Mouse (Mus musculus) lung, embryonic 14.5 days (tissue): ENCODE results near the gene Bad. TPM values are rescaled to one million over a fixed set of nuclear protein-coding genes. Genes with fewer than 3 reads are reported as not detected.

Experiments
- ATAC-seq: fragments of 200-750 bp; cut with Nextera tagmentation; 2 replicates; pipeline ENCODE4 v1.8.0; 2017; ENCODE audit warnings: mild to moderate bottlenecking, moderate TSS enrichment, moderate library complexity; ENCODE audit not compliant: insufficient read depth
- DNase-seq: peaks from one replicate; pipeline ENCODE4 v3.0.0-alpha.2; 2015
- H3K27ac ChIP-seq: fragments of 300-500 bp; sonication (generic); 2 replicates; pipeline ENCODE4 v1.5.1; 2014; ENCODE audit warnings: low read depth, mild to moderate bottlenecking, moderate library complexity
- H3K27me3 ChIP-seq: fragments of 300-500 bp; sonication (generic); 2 replicates; pipeline ENCODE4 v1.6.1; 2014; ENCODE audit warnings: low read length, control low read depth; ENCODE audit not compliant: insufficient read depth
- H3K36me3 ChIP-seq: fragments of 300-500 bp; sonication (generic); 2 replicates; pipeline ENCODE4 v1.6.1; 2014; ENCODE audit warnings: control low read depth; ENCODE audit not compliant: insufficient read depth
- H3K4me1 ChIP-seq: fragments of 300-500 bp; sonication (generic); 2 replicates; pipeline ENCODE4 v1.6.1; 2014; ENCODE audit warnings: antibody characterized with exemption, control low read depth; ENCODE audit not compliant: insufficient read depth
- H3K4me2 ChIP-seq: fragments of 300-500 bp; sonication (generic); 2 replicates; pipeline ENCODE4 v1.6.1; 2014; ENCODE audit warnings: mild to moderate bottlenecking
- H3K4me3 ChIP-seq: fragments of 300-500 bp; sonication (generic); 2 replicates; pipeline ENCODE4 v1.5.1; 2014; ENCODE audit warnings: low read depth, low read length
- H3K9ac ChIP-seq: fragments of 300-500 bp; sonication (generic); 2 replicates; pipeline ENCODE4 v1.6.1; 2014
- H3K9me3 ChIP-seq: fragments of 300-500 bp; sonication (generic); 2 replicates; pipeline ENCODE4 v1.6.1; 2016; ENCODE audit warnings: low read depth, low read length, control low read depth
- CTCF ChIP-seq: IDR thresholded peaks from 2 replicates; pipeline ENCODE4 v1.5.1; 2016; ENCODE audit warnings: antibody characterized with exemption, low read depth
- WGBS: fragments of 180-500 bp; shearing (Covaris S2); extraction: QIAGEN DNeasy Blood & Tissue Kit; methylation state at CpG from one replicate; pipeline ENCODE4 v1.1.7; 2014; 5-methylcytosine and 5-hydroxymethylcytosine counted together
- microRNA-seq: library from miRNA; unstranded; fragments of <30 nt; microRNA quantifications from one replicate; pipeline ENCODE4, GENCODE M21; 2016; ENCODE audit warnings: borderline number of aligned reads
- polyA plus RNA-seq: library from polyadenylated mRNA; unstranded; fragments of >200 nt; fragmentation: Nextera tagmentation; extraction: Ambion mirVana; gene quantifications from 2 replicates; pipeline ENCODE4 v1.2.1, GENCODE M21; 2014

Bad gene
- polyA plus RNA-seq, 1 experiment from 2014 or later: 61.0 TPM

DNA sequence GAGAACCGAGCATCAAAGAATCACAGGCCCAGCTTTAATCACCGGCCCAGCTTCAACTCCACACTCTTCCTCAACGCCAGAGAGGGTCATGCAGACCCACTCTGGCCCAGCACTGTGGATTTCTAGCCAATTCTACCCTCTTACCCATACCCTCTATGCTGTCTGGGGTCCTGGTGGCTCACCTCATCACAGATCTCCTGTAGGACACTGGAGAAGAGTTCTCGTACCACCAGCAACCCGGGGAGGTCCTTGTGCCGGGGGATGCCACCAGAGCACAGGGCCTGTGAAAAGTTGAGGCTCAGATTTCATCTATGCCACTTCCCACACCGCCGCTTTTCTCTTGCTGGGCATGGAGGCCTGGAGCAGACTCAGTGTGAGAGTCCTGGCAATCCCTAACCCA, 52.8 kb downstream of the Bad start:
- no peak overlapping the region for H3K9ac ChIP-seq
- 0 out of 2 replicates have a peak, but pooled peaks cover 2% of the 10 kb centered on the region for H3K27me3 ChIP-seq
- no peak overlapping the region for H3K27ac ChIP-seq
- 77% methylated on average over 8 of the region's 8 CpGs for WGBS
- H3K36me3 ChIP-seq: peaks cover 11% of the 10 kb centered on the region
- no peak for ATAC-seq
- TF ChIP-seq CTCF: no peak
- H3K9me3 ChIP-seq: no peaks in the 10 kb centered on the region
- DNase-seq: no peak
- no peak overlapping the region for H3K4me3 ChIP-seq
- peak overlapping the region; percentile 92; the same call in 1 of the 2 replicates for H3K4me2 ChIP-seq
- peaks cover 18% of the 10 kb centered on the region for H3K4me1 ChIP-seq

DNA sequence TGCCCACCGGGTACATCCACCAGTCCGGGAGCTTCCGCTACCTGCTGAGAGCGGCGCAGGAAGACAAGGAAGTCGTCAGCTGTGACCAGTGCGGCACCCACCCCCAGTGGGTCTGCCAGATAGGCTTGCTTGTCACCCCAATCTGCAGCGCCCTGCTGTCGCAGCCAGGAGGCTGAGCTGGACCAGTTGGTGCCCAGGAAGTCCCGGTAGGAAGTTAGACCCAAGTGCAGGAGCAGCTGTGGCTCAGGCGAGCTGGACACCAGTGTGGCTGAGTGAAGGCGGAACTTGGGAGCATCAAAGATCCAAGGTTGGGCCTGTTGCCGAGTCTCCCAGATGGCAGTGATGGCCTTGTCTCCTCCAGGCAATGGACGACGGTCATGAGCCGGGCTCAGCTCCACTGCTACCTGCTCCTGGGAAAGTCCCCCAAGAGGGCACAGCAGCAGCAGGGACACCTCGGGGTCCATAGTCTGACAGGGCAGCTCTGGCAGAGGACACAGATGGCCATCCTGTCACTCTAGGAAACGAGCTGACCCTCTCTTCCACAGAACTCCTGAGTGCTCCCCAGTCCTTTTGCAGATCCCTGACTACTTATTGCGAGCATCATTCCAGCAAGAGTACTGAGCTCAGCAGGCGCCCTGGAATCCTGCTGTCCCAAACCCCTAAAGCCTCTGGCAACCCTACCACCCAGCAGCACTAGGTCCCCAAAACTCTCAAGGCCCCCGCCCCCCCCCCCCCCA, 53.8 kb downstream of the Bad start:
- WGBS: 39% methylated on average over 20 of the region's 21 CpGs
- peaks cover 18% of the 10 kb centered on the region for H3K4me1 ChIP-seq
- no peaks in the 10 kb centered on the region for H3K9me3 ChIP-seq

DNA sequence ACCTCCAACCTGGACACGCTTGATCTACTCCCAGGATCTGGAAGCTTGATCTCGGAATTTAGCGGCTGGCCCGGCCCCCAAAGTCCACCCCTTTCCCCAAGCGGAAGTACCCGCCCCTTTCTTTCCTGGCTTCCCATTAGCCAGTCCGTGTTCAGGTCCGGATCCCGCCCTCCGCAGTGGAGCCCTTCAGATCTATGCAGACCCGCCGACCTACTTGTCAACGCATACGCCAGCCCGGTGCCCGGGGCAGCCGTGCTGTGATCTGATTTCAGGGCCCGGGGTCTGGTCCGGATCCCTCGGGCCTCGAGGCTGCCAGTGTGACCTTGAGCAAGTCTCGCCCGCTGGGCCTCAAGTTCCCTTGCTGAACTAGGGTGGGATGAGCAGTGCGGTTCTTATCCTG, 54.3 kb downstream of the Bad start, which contains the start of the genes Nudt22 and Trpt1:
Gene Nudt22 (minus strand): TSS at position 112 of the 400 bp plus-strand sequence.
Gene Trpt1 (plus strand): TSS at position 126 of the 400 bp plus-strand sequence.
- TF ChIP-seq CTCF: no peak
- no peaks in the 10 kb centered on the region for H3K9me3 ChIP-seq
- peak within 1 kb of the TSS; percentile 55 for H3K4me3 ChIP-seq
- DNase-seq (peak; percentile 94), ATAC-seq (peak; percentile 81)
- H3K9ac ChIP-seq: peak within 1 kb of the TSS; percentile 68
- peaks cover 18% of the 10 kb centered on the region for H3K4me1 ChIP-seq
- 1% methylated on average over 24 of the region's 24 CpGs for WGBS
- 0 out of 2 replicates have a peak, but pooled peaks cover 2% of the 10 kb centered on the region for H3K27me3 ChIP-seq
- peak within 1 kb of the TSS; percentile 92 for H3K4me2 ChIP-seq
- peak within 1 kb of the TSS; percentile 61 for H3K27ac ChIP-seq
- peaks cover 21% of the 10 kb centered on the region for H3K36me3 ChIP-seq

More for the DNA sequence above, 53.8 kb downstream of the Bad start:
- H3K4me2 ChIP-seq: peak overlapping the region; percentile 92
- DNase-seq: no peak
- TF ChIP-seq CTCF: no peak
- H3K36me3 ChIP-seq: peaks cover 20% of the 10 kb centered on the region
- H3K27me3 ChIP-seq: 0 out of 2 replicates have a peak, but pooled peaks cover 2% of the 10 kb centered on the region
- peak overlapping the region; percentile 68 for H3K9ac ChIP-seq
- H3K4me3 ChIP-seq: peak overlapping the region; percentile 55
- no peak overlapping the region for H3K27ac ChIP-seq
- no peak for ATAC-seq

DNA sequence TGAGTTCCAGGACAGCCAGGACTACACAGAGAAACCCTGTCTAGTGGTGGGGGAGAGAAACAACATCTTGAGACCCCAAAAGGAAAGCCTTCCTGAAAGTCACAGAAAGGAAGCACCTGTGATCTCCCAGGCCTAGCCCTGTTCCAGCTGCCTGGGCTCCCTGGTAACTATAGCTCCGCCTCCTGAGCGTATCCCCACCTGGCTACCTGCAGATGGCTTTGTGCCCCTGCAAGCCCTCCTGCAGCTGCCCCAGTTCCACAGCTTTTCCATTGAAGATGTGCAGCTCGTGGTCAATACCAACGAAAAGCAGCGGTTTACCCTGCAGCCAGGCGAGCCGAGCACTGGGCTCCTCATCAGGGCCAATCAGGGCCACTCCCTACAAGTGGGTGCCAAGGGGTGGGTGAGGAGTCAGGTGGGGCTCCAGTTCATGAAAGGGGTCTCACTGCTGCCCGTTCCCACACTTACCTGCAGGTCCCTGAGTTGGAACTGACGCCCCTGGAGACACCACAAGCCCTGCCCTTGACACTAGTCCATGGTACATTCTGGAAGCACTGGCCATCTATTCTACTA, 56.1 kb downstream of the Bad start:
- WGBS: 83% methylated on average over 9 of the region's 9 CpGs
- no peak overlapping the region for H3K9ac ChIP-seq

DNA sequence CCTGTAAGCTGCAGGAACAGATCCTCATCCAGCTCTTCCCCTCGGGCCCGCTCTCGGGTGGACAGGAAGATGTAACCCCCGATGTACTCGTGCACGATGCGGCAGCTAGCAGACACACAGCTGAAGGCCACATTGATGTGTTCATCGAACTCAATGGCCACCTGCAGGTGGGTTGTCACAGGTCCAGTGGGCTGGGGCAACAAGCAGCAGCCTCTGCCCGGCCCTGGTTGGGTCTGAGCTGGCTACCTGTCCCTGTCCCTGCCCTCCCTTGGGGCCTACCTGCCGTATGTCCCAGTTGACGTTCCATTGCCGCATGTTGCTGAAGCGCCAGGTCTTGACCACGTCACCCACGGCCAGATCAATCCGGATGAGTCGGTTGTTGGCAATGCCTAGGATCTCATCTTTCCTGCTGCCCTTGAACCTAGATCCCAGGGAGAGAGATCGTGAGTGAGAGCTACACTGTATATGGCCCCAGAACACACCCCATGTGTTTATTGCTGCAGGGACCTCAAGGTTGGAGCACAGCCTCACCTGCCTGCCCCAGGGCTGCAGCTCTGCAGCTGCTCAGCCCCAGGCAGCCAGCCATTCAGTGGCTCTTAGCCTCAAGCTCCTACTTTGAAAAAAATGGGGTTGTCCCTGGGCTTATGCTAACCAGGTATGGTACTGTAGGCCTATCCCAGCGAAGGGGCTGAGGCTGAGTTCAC, 57.9 kb downstream of the Bad start:
- H3K4me2 ChIP-seq: no peak overlapping the region
- no peak for TF ChIP-seq CTCF
- WGBS: 92% methylated on average over 19 of the region's 19 CpGs
- no peak overlapping the region for H3K9ac ChIP-seq
- no peaks in the 10 kb centered on the region for H3K9me3 ChIP-seq
- no peak overlapping the region for H3K27ac ChIP-seq
- ATAC-seq (no peak), DNase-seq (no peak)
- H3K36me3 ChIP-seq: peaks cover 21% of the 10 kb centered on the region
- no peak overlapping the region for H3K4me3 ChIP-seq
- H3K27me3 ChIP-seq: no peaks in the 10 kb centered on the region
- H3K4me1 ChIP-seq: peaks cover 13% of the 10 kb centered on the region

More for the DNA sequence above, 56.1 kb downstream of the Bad start:
- DNase-seq (no peak), ATAC-seq (no peak)
- Histone ChIP-seq H3K4me1 (peaks cover 17% of the 10 kb centered on the region), H3K36me3 (peaks cover 21% of the 10 kb centered on the region), H3K9me3 (no peaks in the 10 kb centered on the region), H3K4me2 (no peak overlapping the region), H3K27me3 (no peaks in the 10 kb centered on the region), H3K4me3 (no peak overlapping the region), H3K27ac (no peak overlapping the region)
- TF ChIP-seq CTCF: no peak

Small RNA genes within 50 kb of the gene (microRNA-seq; reads per million reads assigned to microRNA genes)
- gene Mir6990: not detected

Other genes with a start within 250 kb of the Bad start
- 28.6 and 29.8 TPM in 2 replicates for gene Rps6ka4, start 101.2 kb upstream of the Bad start, polyA plus RNA-seq
- gene Ccdc88b, start 83.7 kb upstream of the Bad start, polyA plus RNA-seq: 1.0 and 1.5 TPM in 2 replicates
- 151 and 155 TPM in 2 replicates for gene Trmt112, start 32.2 kb upstream of the Bad start, polyA plus RNA-seq
- gene Prdx5, start 31.8 kb upstream of the Bad start, polyA plus RNA-seq: 151 and 153 TPM in 2 replicates
- 3.1 and 4.2 TPM in 2 replicates for gene Esrra, start 20.0 kb upstream of the Bad start, polyA plus RNA-seq
- gene Catsperz, start 16.5 kb upstream of the Bad start, polyA plus RNA-seq: 2.2 and 2.3 TPM in 2 replicates
- 0.17 and 0.38 TPM in 2 replicates for gene Kcnk4, start 7.3 kb upstream of the Bad start, polyA plus RNA-seq
- gene Gpr137, start 619 bp downstream of the Bad start, polyA plus RNA-seq: 21.8 and 23.5 TPM in 2 replicates
- gene Ppp1r14b, start 33.1 kb downstream of the Bad start, polyA plus RNA-seq: 218 and 224 TPM in 2 replicates
- 53.3 and 55.9 TPM in 2 replicates for gene Plcb3, start 34.6 kb downstream of the Bad start, polyA plus RNA-seq
- 84.4 and 84.8 TPM in 2 replicates for gene Fkbp2, start 38.6 kb downstream of the Bad start, polyA plus RNA-seq
- gene Vegfb, start 45.8 kb downstream of the Bad start, polyA plus RNA-seq: 42.5 and 44.6 TPM in 2 replicates
- gene Dnajc4, start 50.7 kb downstream of the Bad start, polyA plus RNA-seq: 18.6 and 22.8 TPM in 2 replicates
- gene Nudt22, start 54.3 kb downstream of the Bad start, polyA plus RNA-seq: 20.4 and 20.7 TPM in 2 replicates
- gene Trpt1, start 54.3 kb downstream of the Bad start, polyA plus RNA-seq: 9.0 and 10.5 TPM in 2 replicates
- 8.6 and 9.1 TPM in 2 replicates for gene Fermt3, start 77.6 kb downstream of the Bad start, polyA plus RNA-seq
- gene Stip1, start 98.1 kb downstream of the Bad start, polyA plus RNA-seq: 250 and 255 TPM in 2 replicates
- 11.0 and 11.4 TPM in 2 replicates for gene Macrod1, start 114.9 kb downstream of the Bad start, polyA plus RNA-seq
- 1.4 and 2.0 TPM in 2 replicates for gene Flrt1, start 163.9 kb downstream of the Bad start, polyA plus RNA-seq